ENCODE assay signal across 8 mouse cellular contexts in genomic region chr11:99243200-99243819, GRCm38 (mm10). TPM values are rescaled to one million over a fixed set of nuclear protein-coding genes. Genes with fewer than 3 reads are reported as not detected.
DNase-seq lines count a peak whose midpoint lies in the region; ATAC-seq lines count a peak whose summit lies in the region.
"Had no signal": no experiment of that assay in that cellular context is flagged by ENCODE, and none has a peak within 500 bp of the region (broad histone marks: within the 10 kb centered on the region; RNA-seq: fewer than 3 reads in every experiment).

No protein-coding gene starts in this region.

- H3K4me2 ChIP-seq in forebrain, embryonic 15.5 days (replicated peaks): peak overlapping the region; percentile 51
- H3K4me2 ChIP-seq in limb, embryonic 15.5 days: peak overlapping the region; percentile 41
- peak overlapping the region; percentile 46 for H3K4me2 ChIP-seq in stomach, embryonic 16.5 days (ENCODE audit: low read depth, low read length)

- intact Hi-C loops in left cerebral cortex, postnatal 36 days (cut with DNase I): no loop called here

- peaks cover 13% of the 10 kb centered on the region for H3K4me1 ChIP-seq in megakaryocyte, embryonic 14.5 days
- H3K4me1 ChIP-seq in forebrain, embryonic 15.5 days: peaks cover 8% of the 10 kb centered on the region
- H3K4me1 ChIP-seq in limb, embryonic 15.5 days: peaks cover 6% of the 10 kb centered on the region
- no peaks in the 10 kb centered on the region for H3K4me1 ChIP-seq in stomach, embryonic 16.5 days (ENCODE audit: control insufficient read depth, insufficient read depth, low read length)

- H3K4me3 ChIP-seq in megakaryocyte, embryonic 14.5 days (replicated peaks): peak overlapping the region; percentile 65
- peak overlapping the region; percentile 38 for H3K4me3 ChIP-seq in forebrain, embryonic 15.5 days
- peak overlapping the region; percentile 28 for H3K4me3 ChIP-seq in limb, embryonic 15.5 days
- peak overlapping the region; percentile 33; the same call in 1 of the 2 replicates for H3K4me3 ChIP-seq in stomach, embryonic 16.5 days (replicated peaks; ENCODE audit: low read length)

- no peaks in the 10 kb centered on the region for H3K9me3 ChIP-seq in megakaryocyte, embryonic 14.5 days
- H3K9me3 ChIP-seq in forebrain, embryonic 15.5 days: no peaks in the 10 kb centered on the region
- no peaks in the 10 kb centered on the region for H3K9me3 ChIP-seq in limb, embryonic 15.5 days
- H3K9me3 ChIP-seq in stomach, embryonic 16.5 days (replicated peaks; ENCODE audit: control insufficient read depth, low read length): no peaks in the 10 kb centered on the region

- peaks cover 17% of the 10 kb centered on the region for H3K27me3 ChIP-seq in megakaryocyte, embryonic 14.5 days (replicated peaks)
- no peaks in the 10 kb centered on the region for H3K27me3 ChIP-seq in forebrain, embryonic 15.5 days
- H3K27me3 ChIP-seq in limb, embryonic 15.5 days: no peaks in the 10 kb centered on the region
- H3K27me3 ChIP-seq in stomach, embryonic 16.5 days (ENCODE audit: control insufficient read depth, insufficient read depth, low read length): no peaks in the 10 kb centered on the region

- no peak for ATAC-seq in megakaryocyte, adult 5-6 weeks (ENCODE audit: poor library complexity, severe bottlenecking)
- no peak for ATAC-seq in forebrain, embryonic 15.5 days (replicated peaks)
- no peak for ATAC-seq in limb, embryonic 15.5 days (ENCODE audit: insufficient number of reproducible peaks, low FRiP score, low TSS enrichment, low read depth)
- no peak for ATAC-seq in stomach, embryonic 16.5 days (ENCODE audit: insufficient read depth, low FRiP score)

- 69% methylated on average over 3 of the region's 3 CpGs for WGBS in forebrain, embryonic 15.5 days
- WGBS in limb, embryonic 15.5 days: 42% methylated on average over 3 of the region's 3 CpGs
- 39% methylated on average over 3 of the region's 3 CpGs for WGBS in stomach, embryonic 16.5 days

- H3K9ac ChIP-seq in forebrain, embryonic 15.5 days (replicated peaks): peak overlapping the region; percentile 49
- H3K9ac ChIP-seq in limb, embryonic 15.5 days: no peak overlapping the region
- peak overlapping the region; percentile 59; the same call in 1 of the 2 replicates for H3K9ac ChIP-seq in stomach, embryonic 16.5 days (ENCODE audit: low read length)

- H3K36me3 ChIP-seq in megakaryocyte, embryonic 14.5 days (replicated peaks; ENCODE audit: low read length): no peaks in the 10 kb centered on the region
- H3K36me3 ChIP-seq in forebrain, embryonic 15.5 days: no peaks in the 10 kb centered on the region
- H3K36me3 ChIP-seq in limb, embryonic 15.5 days: no peaks in the 10 kb centered on the region
- no peaks in the 10 kb centered on the region for H3K36me3 ChIP-seq in stomach, embryonic 16.5 days (ENCODE audit: control insufficient read depth, insufficient read depth, low read length)

- H3K27ac ChIP-seq in forebrain, embryonic 15.5 days (replicated peaks): peak overlapping the region; percentile 60
- no peak overlapping the region for H3K27ac ChIP-seq in limb, embryonic 15.5 days
- H3K27ac ChIP-seq in stomach, embryonic 16.5 days (ENCODE audit: low read length): no peak overlapping the region

- no peak for DNase-seq in left cerebral cortex, postnatal 36 days (ENCODE audit: low spot score in 2 of 2)
- no peak for DNase-seq in ovary, adult 18-20 months (ENCODE audit: low spot score)

RNA-seq across cellular contexts. Expression of gene Krt222, which starts 0.6 kb away (rescaled TPM):
- polyA plus RNA-seq in megakaryocyte, embryonic 14.5 days (2012; ENCODE audit: insufficient read depth, low replicate concordance): not detected in 2 replicates
- total RNA-seq in megakaryocyte, adult 5-6 weeks (2015): not detected in 2 replicates
- not detected in 2 replicates for total RNA-seq in megakaryocyte, adult 5-6 weeks (2017)
- 2.3 and 3.3 TPM in 2 replicates for polyA plus RNA-seq in forebrain, embryonic 15.5 days (2015; fragmentation: Nextera tagmentation; extraction: Ambion mirVana)
- polyA plus RNA-seq in limb, embryonic 15.5 days (2015; fragmentation: Nextera tagmentation; extraction: Ambion mirVana): 0.36 and 0.46 TPM in 2 replicates
- polyA plus RNA-seq in stomach, embryonic 16.5 days (2015; fragmentation: Nextera tagmentation; extraction: Ambion mirVana): 0.19 and 0.28 TPM in 2 replicates
- 10 to 100 TPM; 31.2 to 37.7 TPM for total RNA-seq in left cerebral cortex, postnatal 36 days (2021)

RNA-seq across cellular contexts. Expression of gene Smarce1, which starts 12.5 kb away (rescaled TPM):
- 24.2 and 370 TPM in 2 replicates for polyA plus RNA-seq in megakaryocyte, embryonic 14.5 days (2012; ENCODE audit: insufficient read depth, low replicate concordance)
- 59.4 and 72.9 TPM in 2 replicates for total RNA-seq in megakaryocyte, adult 5-6 weeks (2015)
- 177 and 179 TPM in 2 replicates for total RNA-seq in megakaryocyte, adult 5-6 weeks (2017)
- polyA plus RNA-seq in forebrain, embryonic 15.5 days (2015; fragmentation: Nextera tagmentation; extraction: Ambion mirVana): 366 and 381 TPM in 2 replicates
- polyA plus RNA-seq in limb, embryonic 15.5 days (2015; fragmentation: Nextera tagmentation; extraction: Ambion mirVana): 224 and 241 TPM in 2 replicates
- 177 and 203 TPM in 2 replicates for polyA plus RNA-seq in stomach, embryonic 16.5 days (2015; fragmentation: Nextera tagmentation; extraction: Ambion mirVana)
- total RNA-seq in left cerebral cortex, postnatal 36 days (2021): 10 to 100 TPM; 53.0 to 65.2 TPM

RNA-seq across cellular contexts. Expression of gene Krt24, which starts 41.8 kb away (rescaled TPM):
- polyA plus RNA-seq in megakaryocyte, embryonic 14.5 days (2012; ENCODE audit: insufficient read depth, low replicate concordance): not detected in 2 replicates
- not detected in 2 replicates for total RNA-seq in megakaryocyte, adult 5-6 weeks (2015)
- not detected in 2 replicates for total RNA-seq in megakaryocyte, adult 5-6 weeks (2017)
- not detected in 2 replicates for polyA plus RNA-seq in forebrain, embryonic 15.5 days (2015; fragmentation: Nextera tagmentation; extraction: Ambion mirVana)
- polyA plus RNA-seq in limb, embryonic 15.5 days (2015; fragmentation: Nextera tagmentation; extraction: Ambion mirVana): 0.23 and 0.25 TPM in 2 replicates
- polyA plus RNA-seq in stomach, embryonic 16.5 days (2015; fragmentation: Nextera tagmentation; extraction: Ambion mirVana): not detected in 2 replicates
- total RNA-seq in left cerebral cortex, postnatal 36 days (2021): not detected
- total RNA-seq: adrenal gland, postnatal 14 days had no signal
